Mouse (Mus musculus): ENCODE data around the gene Dcdc2c. TPM values are rescaled to one million over a fixed set of nuclear protein-coding genes. Genes with fewer than 3 reads are reported as not detected.

The Dcdc2c gene
- 0.20 TPM in 1 of 2 replicates, not detected in the other for polyA plus RNA-seq (2016; fragmentation: Nextera tagmentation; extraction: Ambion mirVana)

DNA sequence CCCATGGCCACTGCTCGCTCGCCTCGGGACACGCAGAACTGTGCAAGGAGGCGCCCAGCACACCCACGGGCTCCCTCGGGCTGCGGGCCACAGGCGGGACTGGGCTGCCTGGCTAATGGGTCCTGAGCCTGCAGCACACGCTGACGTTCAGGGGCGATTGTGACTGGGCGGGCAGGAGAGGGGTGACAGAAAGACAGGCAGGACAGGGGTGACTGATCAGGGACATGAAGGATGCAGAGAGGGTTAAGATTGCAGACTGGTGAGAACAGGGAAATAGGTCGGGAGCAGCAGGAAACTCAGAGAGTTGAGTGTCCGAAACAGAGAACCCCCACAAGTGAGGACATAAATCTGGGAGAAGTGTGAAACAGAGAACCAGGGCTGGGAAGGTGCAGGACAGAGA lies at the start of gene Dcdc2c:
Gene Dcdc2c, minus strand, starts transcription at position 101 of the 400 bp plus-strand sequence.
- WGBS, result 74% methylated on average over 15 of the region's 15 CpGs
- no peak within 1 kb of the TSS for H3K4me3 ChIP-seq
- H3K27me3 ChIP-seq, result 0 out of 2 replicates have a peak, but pooled peaks cover 9% of the 10 kb centered on the region
- no peak for ATAC-seq (ENCODE audit: low FRiP score, low read depth)
- H3K4me1 ChIP-seq, result no peaks in the 10 kb centered on the region
- no peaks in the 10 kb centered on the region for H3K36me3 ChIP-seq
- H3K9ac ChIP-seq (replicated peaks), result no peak within 1 kb of the TSS
- H3K9me3 ChIP-seq, result no peaks in the 10 kb centered on the region
- H3K4me2 ChIP-seq (replicated peaks), result peak within 1 kb of the TSS; percentile 9; the same call in 1 of the 2 replicates
- H3K27ac ChIP-seq (replicated peaks), result no peak within 1 kb of the TSS

DNA sequence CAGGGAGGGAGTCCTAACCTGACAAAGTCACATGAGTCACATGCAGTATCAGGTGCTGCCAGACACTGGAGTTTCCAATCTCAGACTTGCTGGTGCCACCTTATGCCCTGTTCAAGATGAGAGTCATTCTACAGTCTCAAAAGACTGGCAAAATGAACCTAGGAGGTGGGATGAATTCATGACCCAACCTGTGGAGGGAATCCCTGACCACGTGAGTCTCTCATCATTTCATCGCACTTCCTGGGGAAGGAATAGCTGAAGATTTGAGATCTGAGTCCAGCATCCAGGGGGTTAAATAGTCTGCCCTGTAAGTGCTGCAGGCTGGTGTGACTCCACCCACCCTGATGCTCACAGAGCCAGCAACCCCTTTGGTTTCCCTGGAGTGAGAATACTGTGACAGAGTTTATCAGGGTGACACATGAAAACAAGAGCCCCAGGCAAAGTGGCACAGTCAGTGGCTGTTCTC lies 46.4 kb upstream of the Dcdc2c start:
- H3K4me2 ChIP-seq (replicated peaks), result no peak overlapping the region
- no peak overlapping the region for H3K9ac ChIP-seq (replicated peaks)
- WGBS, result 67% methylated on average over 2 of the region's 2 CpGs
- H3K36me3 ChIP-seq, result no peaks in the 10 kb centered on the region
- ATAC-seq (ENCODE audit: low FRiP score, low read depth), result no peak
- no peaks in the 10 kb centered on the region for H3K27me3 ChIP-seq
- H3K27ac ChIP-seq (replicated peaks), result no peak overlapping the region
- no peak overlapping the region for H3K4me3 ChIP-seq
- no peaks in the 10 kb centered on the region for H3K9me3 ChIP-seq
- peaks cover 6% of the 10 kb centered on the region; the same call in 1 of the 2 replicates for H3K4me1 ChIP-seq

DNA sequence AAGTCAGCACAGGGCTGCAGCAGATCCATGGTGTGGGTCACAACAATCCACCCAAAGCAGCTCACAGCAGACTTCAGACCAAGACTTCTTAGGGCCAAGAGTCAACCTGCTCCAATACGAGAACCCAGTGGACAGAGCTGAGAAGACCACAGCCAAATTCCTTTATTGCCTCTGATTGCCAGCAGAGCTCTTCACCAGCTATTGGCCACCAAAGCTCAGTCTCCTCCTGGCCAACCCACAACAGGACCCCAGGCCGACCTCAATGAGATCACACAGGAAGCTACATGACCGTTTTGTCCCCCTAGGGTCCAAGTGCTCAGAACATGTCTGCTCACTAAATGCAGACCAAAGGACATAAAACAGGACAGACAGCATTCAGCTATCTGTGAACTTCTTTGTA lies 45.9 kb upstream of the Dcdc2c start:
- no peak overlapping the region for H3K9ac ChIP-seq (replicated peaks)
- H3K36me3 ChIP-seq, result no peaks in the 10 kb centered on the region
- H3K4me1 ChIP-seq, result peaks cover 6% of the 10 kb centered on the region; the same call in 1 of the 2 replicates
- WGBS, result 69% methylated on average over 3 of the region's 3 CpGs
- H3K27me3 ChIP-seq, result no peaks in the 10 kb centered on the region
- H3K4me3 ChIP-seq, result no peak overlapping the region
- H3K9me3 ChIP-seq, result no peaks in the 10 kb centered on the region
- no peak overlapping the region for H3K27ac ChIP-seq (replicated peaks)
- no peak overlapping the region for H3K4me2 ChIP-seq (replicated peaks)
- ATAC-seq (ENCODE audit: low FRiP score, low read depth), result no peak

DNA sequence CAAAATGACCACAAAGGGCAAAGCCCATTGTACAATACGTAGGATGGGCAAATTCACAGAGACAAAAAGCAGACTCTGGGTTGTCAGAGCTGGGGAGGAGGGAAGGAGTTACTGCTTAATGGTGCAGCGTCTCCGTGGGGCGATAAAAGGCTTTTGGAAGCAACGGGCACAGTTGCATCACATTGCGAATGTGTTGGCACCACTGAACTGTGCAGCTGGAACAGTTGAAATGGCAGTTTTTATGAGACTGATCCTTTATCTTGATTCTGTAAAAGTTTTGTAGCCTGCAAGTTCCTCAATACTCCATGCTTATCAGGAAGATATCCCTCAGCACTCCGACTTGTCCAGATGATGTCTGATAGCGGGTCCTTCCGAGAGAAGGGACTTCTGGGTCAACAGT lies 45.5 kb upstream of the Dcdc2c start:
- no peaks in the 10 kb centered on the region for H3K9me3 ChIP-seq
- H3K4me1 ChIP-seq, result peaks cover 6% of the 10 kb centered on the region; the same call in 1 of the 2 replicates
- no peak overlapping the region for H3K4me3 ChIP-seq
- no peaks in the 10 kb centered on the region for H3K36me3 ChIP-seq
- H3K27me3 ChIP-seq, result no peaks in the 10 kb centered on the region
- 90% methylated on average over 9 of the region's 9 CpGs for WGBS
- no peak overlapping the region for H3K9ac ChIP-seq (replicated peaks)
- no peak overlapping the region for H3K4me2 ChIP-seq (replicated peaks)
- ATAC-seq (ENCODE audit: low FRiP score, low read depth), result no peak
- no peak overlapping the region for H3K27ac ChIP-seq (replicated peaks)

DNA sequence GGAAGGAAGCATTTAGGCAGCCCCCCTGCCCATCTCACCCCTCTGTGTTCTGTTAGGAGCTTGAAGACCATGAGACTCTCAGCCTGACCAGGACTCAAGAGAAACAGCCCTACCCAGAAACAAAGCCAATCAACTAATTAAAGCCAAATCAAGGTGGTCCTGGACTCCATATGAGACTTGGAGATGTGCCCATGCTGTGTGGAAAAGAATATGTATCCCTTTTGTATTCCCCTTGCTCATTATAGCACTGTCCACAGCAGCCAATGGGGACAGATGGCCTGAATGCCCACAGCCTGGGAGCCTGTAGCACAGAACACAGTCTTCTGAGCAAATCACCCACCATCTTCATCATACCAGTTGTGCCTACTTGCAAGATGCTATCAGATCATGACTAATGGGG lies 44.7 kb upstream of the Dcdc2c start:
- no peaks in the 10 kb centered on the region for H3K27me3 ChIP-seq
- no peak overlapping the region for H3K4me3 ChIP-seq
- no peak overlapping the region for H3K4me2 ChIP-seq (replicated peaks)
- ATAC-seq (ENCODE audit: low FRiP score, low read depth), result no peak
- H3K9ac ChIP-seq (replicated peaks), result no peak overlapping the region
- H3K27ac ChIP-seq (replicated peaks), result no peak overlapping the region
- no peaks in the 10 kb centered on the region for H3K4me1 ChIP-seq
- H3K9me3 ChIP-seq, result no peaks in the 10 kb centered on the region
- no peaks in the 10 kb centered on the region for H3K36me3 ChIP-seq

DNA sequence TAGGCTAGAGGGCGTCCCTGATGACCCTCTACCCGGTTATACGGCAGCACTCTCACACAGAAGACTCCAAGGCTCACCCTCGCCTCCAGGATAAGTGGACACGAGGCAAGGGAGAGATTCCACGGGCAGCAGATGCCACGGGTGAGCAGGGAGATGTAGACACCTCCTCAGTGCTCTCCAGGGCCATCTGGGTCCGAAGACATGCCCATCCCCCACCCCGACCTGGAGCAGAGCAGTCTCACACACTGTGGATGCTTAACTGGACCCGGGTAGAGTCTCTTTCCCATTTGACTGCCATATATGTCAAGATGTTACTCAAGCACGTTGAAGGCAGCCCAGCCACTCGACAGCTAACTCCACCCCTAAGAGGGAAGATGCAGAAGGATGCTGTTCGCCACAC lies 38.2 kb upstream of the Dcdc2c start:
- no peak overlapping the region for H3K9ac ChIP-seq (replicated peaks)
- no peak for ATAC-seq (ENCODE audit: low FRiP score, low read depth)
- no peak overlapping the region for H3K27ac ChIP-seq (replicated peaks)
- peaks cover 9% of the 10 kb centered on the region; the same call in 1 of the 2 replicates for H3K4me1 ChIP-seq
- H3K36me3 ChIP-seq, result no peaks in the 10 kb centered on the region
- H3K27me3 ChIP-seq, result peaks cover 18% of the 10 kb centered on the region
- H3K4me3 ChIP-seq, result no peak overlapping the region
- H3K9me3 ChIP-seq, result no peaks in the 10 kb centered on the region
- H3K4me2 ChIP-seq (replicated peaks), result no peak overlapping the region
- WGBS, result 54% methylated on average over 13 of the region's 13 CpGs

DNA sequence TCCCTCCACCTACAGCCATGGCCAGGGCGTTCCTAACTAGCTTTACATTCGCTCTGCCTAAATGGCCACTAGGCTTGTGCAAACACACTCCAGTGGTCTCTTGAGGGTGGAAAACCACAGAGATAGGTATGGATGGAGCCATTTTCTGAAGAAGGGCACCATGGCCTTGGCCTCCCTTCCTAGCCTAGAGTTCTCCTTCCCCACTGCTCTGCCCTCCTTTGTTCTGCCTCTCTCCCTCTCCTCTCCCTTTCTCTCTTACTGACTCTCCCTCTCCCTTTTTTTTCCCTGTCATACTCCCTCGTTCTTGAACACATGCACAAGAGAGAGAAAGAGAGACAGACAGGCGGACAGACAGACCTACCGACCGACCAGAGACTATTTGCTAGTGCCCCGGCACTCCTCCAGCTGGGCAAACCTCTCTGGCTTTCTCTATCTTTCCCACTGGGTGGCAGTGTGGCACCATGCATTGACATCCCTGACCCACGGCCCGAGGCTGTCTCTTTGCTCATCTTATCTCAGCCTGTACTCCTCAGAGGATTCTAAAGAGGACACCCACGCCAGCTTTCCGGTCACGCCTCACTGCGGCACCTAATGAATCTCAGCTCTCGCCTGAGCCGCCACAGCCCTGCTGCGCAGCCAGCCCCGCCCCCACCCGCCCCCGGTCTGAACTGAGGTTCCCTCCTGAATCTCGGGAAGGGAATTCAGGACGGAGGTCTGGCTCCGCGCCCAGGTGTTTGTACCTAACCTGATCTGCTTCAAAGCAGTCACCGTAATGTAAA lies 37.1 kb upstream of the Dcdc2c start:
- peak overlapping the region; percentile 54 for H3K9ac ChIP-seq (replicated peaks)
- peaks cover 9% of the 10 kb centered on the region; the same call in 1 of the 2 replicates for H3K4me1 ChIP-seq
- no peaks in the 10 kb centered on the region for H3K9me3 ChIP-seq
- H3K4me2 ChIP-seq (replicated peaks), result peak overlapping the region; percentile 67
- peak; percentile 90 for ATAC-seq (ENCODE audit: low FRiP score, low read depth)
- H3K4me3 ChIP-seq, result peak overlapping the region; percentile 41
- H3K36me3 ChIP-seq, result no peaks in the 10 kb centered on the region
- WGBS, result 10% methylated on average over 23 of the region's 24 CpGs
- H3K27me3 ChIP-seq, result peaks cover 18% of the 10 kb centered on the region
- peak overlapping the region; percentile 30; the same call in 1 of the 2 replicates for H3K27ac ChIP-seq (replicated peaks)

DNA sequence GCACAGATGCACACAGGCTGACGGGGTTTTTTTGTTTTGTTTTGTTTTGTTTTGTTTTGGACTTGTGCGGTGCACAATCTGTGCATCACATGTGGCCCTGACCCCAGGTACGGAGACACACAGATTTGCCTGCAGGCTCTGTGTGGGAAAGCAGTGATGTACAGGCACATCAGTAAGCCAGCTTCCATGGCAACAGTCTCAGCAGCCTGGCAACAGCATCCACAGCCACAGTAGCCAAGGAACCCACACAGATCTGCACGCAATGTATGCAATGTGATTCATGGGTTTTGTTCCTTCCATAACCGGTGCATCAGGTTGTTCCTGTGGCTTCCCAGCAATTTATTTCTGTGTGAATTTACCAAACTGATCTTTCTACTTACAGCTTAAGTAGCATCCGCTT lies 35.8 kb upstream of the Dcdc2c start:
- 62% methylated on average over 6 of the region's 6 CpGs for WGBS
- H3K27ac ChIP-seq (replicated peaks), result no peak overlapping the region; the same call in 1 of the 2 replicates
- no peaks in the 10 kb centered on the region for H3K36me3 ChIP-seq
- H3K9ac ChIP-seq (replicated peaks), result no peak overlapping the region
- no peak for ATAC-seq (ENCODE audit: low FRiP score, low read depth)
- H3K9me3 ChIP-seq, result no peaks in the 10 kb centered on the region
- H3K4me1 ChIP-seq, result peaks cover 9% of the 10 kb centered on the region; the same call in 1 of the 2 replicates
- H3K4me3 ChIP-seq, result no peak overlapping the region
- no peak overlapping the region for H3K4me2 ChIP-seq (replicated peaks)
- H3K27me3 ChIP-seq, result peaks cover 18% of the 10 kb centered on the region

DNA sequence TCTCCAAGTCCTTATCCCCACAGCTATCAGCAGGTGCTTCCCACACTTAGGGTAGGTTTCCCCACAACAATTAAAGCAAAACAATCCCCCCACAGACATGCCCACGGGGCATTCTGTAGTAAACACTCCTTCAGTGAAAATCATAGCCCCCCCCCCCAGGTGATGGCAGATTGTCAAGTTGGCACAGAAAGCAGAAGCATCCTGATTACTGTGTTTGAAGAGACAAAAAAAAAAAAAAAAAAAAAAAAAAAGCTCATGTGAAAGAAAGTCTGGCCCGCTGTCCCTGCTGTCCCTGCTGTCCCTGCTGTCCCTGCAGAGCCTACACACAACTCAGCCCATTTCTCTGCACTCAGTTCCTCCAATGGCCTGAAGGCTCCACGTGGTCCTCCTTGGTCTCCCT lies 31.8 kb upstream of the Dcdc2c start:
- no peak overlapping the region for H3K27ac ChIP-seq (replicated peaks)
- H3K9me3 ChIP-seq, result no peaks in the 10 kb centered on the region
- H3K9ac ChIP-seq (replicated peaks), result no peak overlapping the region
- ATAC-seq (ENCODE audit: low FRiP score, low read depth), result no peak
- 68% methylated on average over 3 of the region's 3 CpGs for WGBS
- H3K4me1 ChIP-seq, result no peaks in the 10 kb centered on the region
- no peak overlapping the region for H3K4me3 ChIP-seq
- no peak overlapping the region for H3K4me2 ChIP-seq (replicated peaks)
- H3K27me3 ChIP-seq, result peaks cover 11% of the 10 kb centered on the region
- H3K36me3 ChIP-seq, result no peaks in the 10 kb centered on the region

DNA sequence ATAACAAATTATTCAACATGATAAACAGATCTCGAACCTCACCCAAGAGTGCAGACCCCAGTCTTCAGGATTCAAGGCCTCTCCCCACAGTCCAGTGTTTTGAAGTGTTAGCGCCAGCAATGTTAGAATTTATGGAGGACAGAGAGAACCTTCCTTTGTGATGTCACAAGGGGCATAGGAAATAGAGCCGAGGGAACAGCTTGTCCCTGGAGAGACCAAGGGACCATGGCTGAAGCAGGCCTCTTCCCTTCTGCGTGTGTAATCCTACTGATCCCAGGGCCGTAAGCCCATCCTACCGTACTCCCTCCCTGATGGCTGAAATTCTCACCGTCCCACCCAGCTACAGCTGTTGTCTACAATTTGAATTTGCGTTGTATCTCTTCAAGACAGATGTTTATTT lies 30.2 kb upstream of the Dcdc2c start, which contains the start of gene Allc:
Gene Allc, minus strand, starts transcription at position 101 of the 400 bp plus-strand sequence.
- no peak within 1 kb of the TSS for H3K27ac ChIP-seq (replicated peaks)
- H3K9ac ChIP-seq (replicated peaks), result no peak within 1 kb of the TSS
- 91% methylated on average over 8 of the region's 8 CpGs for WGBS
- H3K4me1 ChIP-seq, result no peaks in the 10 kb centered on the region
- H3K9me3 ChIP-seq, result no peaks in the 10 kb centered on the region
- no peak within 1 kb of the TSS for H3K4me3 ChIP-seq
- H3K4me2 ChIP-seq (replicated peaks), result no peak within 1 kb of the TSS
- no peaks in the 10 kb centered on the region for H3K27me3 ChIP-seq
- no peak for ATAC-seq (ENCODE audit: low FRiP score, low read depth)
- H3K36me3 ChIP-seq, result no peaks in the 10 kb centered on the region

DNA sequence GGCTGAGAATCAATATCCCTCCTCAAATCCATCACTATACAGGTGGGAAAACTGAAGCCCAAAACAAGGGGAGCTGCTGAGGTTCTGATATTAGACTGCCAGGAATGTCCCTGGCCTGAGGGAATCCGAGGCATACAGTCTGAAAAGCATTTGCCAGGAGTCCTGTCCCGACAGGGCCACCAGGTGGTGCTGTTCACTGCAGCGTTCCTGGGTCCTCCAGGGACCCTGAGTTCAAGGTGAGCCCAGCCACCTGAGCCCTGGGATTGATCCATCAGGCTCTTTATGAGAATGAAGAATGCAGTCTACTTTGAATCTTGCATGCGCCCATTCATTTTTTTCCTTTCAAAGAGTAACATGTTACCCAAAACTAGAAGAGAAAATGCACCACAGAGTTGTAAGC lies 26.9 kb upstream of the Dcdc2c start:
- no peaks in the 10 kb centered on the region for H3K27me3 ChIP-seq
- no peaks in the 10 kb centered on the region for H3K4me1 ChIP-seq
- H3K9ac ChIP-seq (replicated peaks), result no peak overlapping the region
- no peaks in the 10 kb centered on the region for H3K9me3 ChIP-seq
- no peak overlapping the region for H3K27ac ChIP-seq (replicated peaks)
- ATAC-seq (ENCODE audit: low FRiP score, low read depth), result no peak
- no peak overlapping the region for H3K4me3 ChIP-seq
- H3K36me3 ChIP-seq, result no peaks in the 10 kb centered on the region
- no peak overlapping the region for H3K4me2 ChIP-seq (replicated peaks)
- WGBS, result 30% methylated on average over 4 of the region's 4 CpGs

DNA sequence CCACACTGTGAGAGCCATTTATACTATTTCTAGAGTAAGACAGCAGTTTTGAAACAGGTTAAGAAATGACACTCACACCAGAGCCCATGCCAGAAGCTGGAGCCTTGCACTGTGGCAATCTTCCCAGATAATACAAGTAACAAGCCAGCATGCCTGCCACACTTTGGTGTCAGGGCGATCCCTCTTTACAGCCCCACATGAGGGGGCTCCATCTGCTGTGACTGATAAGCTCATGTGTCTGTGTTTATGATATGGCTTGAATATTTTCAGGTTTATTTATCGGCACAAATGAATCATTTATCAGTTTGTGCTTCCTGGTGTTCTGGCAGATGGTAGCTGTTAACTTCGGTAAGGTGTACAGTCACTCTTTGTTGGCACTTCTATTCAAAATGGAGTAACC lies 25.9 kb upstream of the Dcdc2c start:
- Histone ChIP-seq H3K4me1 (no peaks in the 10 kb centered on the region), H3K27me3 (no peaks in the 10 kb centered on the region), H3K9ac (replicated peaks) (no peak overlapping the region), H3K9me3 (no peaks in the 10 kb centered on the region), H3K27ac (replicated peaks) (no peak overlapping the region), H3K4me2 (replicated peaks) (no peak overlapping the region), H3K36me3 (no peaks in the 10 kb centered on the region), H3K4me3 (no peak overlapping the region)
- ATAC-seq (ENCODE audit: low FRiP score, low read depth), result no peak
- 97% methylated on average over 3 of the region's 3 CpGs for WGBS
